Mouse (Mus musculus): ENCODE results near the gene Ncoa7. TPM values are rescaled to one million over a fixed set of nuclear protein-coding genes. Genes with fewer than 3 reads are reported as not detected.
A peak's percentile ranks its signal among the peaks of the same experiment; 100 is the strongest.

Gene Ncoa7
- total and polyA plus RNA-seq, 3 experiments = 1.2 to 4.7 (median 3.4) TPM

DNA sequence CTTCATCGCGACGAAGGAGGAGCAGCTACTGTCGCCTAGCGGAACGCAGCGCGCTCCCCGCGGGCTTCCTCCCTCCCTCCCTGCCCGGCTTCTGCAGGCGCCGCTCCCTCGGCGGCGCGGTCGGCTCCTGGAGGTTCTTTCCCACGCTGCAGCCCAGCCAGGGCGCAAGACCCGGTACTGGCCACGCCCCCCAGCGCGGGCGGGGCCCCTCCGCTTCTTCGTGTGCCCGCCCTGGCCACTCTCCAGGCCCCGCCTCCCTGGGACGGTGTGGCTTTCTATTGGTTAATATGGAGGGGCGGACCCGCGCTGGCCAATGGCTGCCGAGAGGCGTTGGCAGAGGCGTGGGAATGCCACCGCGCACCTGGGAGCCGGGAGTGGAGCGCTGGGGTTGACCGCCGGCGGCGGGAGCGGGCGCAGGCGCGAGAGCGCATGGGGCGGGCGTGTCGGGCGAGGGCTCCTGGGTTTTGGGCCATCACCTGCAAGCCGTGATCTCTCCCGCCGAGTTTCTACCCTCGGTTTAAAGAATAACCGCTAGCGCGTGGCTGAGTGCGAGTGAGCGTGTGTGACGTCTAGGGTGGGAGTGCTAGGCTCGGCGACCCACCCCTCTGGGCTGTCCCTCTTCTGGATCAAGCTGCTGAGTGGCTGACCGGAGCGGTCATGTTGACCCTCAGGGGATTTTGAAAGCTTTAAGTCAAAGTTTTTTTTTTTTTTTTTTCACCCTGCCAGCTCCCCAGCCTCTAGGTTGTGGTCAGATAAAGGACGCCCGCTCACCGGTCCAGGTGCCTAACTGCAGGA, 39.7 kb upstream of the Ncoa7 start, which contains the start of gene Hey2:
Gene Hey2 (minus strand): TSS at position 159 of the 795 bp plus-strand sequence.
- intact Hi-C loops (cut with DNase I) = loop anchor here (5.0 kb wide), 2 partner anchors 41 to 454 kb away; partner anchors contain the start of gene Ncoa7
- DNase-seq = peak; percentile 99
- Histone ChIP-seq H3K4me3 (peak within 1 kb of the TSS; percentile 76), H3K27me3 (ENCODE audit: control insufficient read depth, insufficient read depth, low read length) (peaks cover 3% of the 10 kb centered on the region; the same call in 1 of the 2 replicates), H3K4me1 (ENCODE audit: control insufficient read depth, insufficient read depth, low read length) (peaks cover 1% of the 10 kb centered on the region; the same call in 1 of the 2 replicates), H3K27ac (peak within 1 kb of the TSS; percentile 86), H3K36me3 (ENCODE audit: control insufficient read depth, insufficient read depth, low read length) (no peaks in the 10 kb centered on the region), H3K9ac (ENCODE audit: low read depth, low read length) (peak within 1 kb of the TSS; percentile 70), H3K79me2 (replicated peaks; ENCODE audit: control insufficient read depth, insufficient read depth, low read length) (no peaks in the 10 kb centered on the region)
- WGBS = under 1% methylated on average over 70 of the region's 70 CpGs
- peak; percentile 47 for TF ChIP-seq POLR2A (IDR thresholded peaks at IDR 0.05; ENCODE audit: insufficient read depth, low read depth, low read length)
- TF ChIP-seq CTCF (IDR thresholded peaks at IDR 0.05) = peak; percentile 44
- no peak for TF ChIP-seq EP300 (IDR thresholded peaks at IDR 0.05; ENCODE audit: insufficient read depth, low read depth, low read length)

DNA sequence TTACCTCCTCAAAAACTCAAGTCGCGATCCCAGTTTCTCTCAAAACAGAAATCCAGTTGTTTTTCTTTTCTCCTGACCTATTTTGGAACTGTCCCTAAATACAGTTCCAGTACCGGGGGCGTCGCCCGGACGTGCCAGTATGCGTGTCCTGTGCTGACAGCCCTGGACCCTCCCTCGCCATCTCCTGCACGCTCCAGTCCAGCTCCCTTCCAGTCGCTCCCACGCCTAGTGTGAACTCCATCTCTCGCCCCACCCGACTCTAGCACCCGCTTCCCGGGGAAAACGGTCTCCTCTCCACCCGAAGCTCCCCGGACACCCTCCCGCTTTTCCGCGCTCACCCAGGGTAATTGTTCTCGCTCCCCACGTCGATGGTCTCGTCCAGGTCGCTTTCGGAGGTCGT, 39.1 kb upstream of the Ncoa7 start:
- H3K79me2 ChIP-seq (replicated peaks; ENCODE audit: control insufficient read depth, insufficient read depth, low read length) = no peaks in the 10 kb centered on the region
- under 1% methylated on average over 29 of the region's 29 CpGs for WGBS
- H3K9ac ChIP-seq (ENCODE audit: low read depth, low read length) = peak overlapping the region; percentile 70
- peaks cover 3% of the 10 kb centered on the region; the same call in 1 of the 2 replicates for H3K27me3 ChIP-seq (ENCODE audit: control insufficient read depth, insufficient read depth, low read length)
- TF ChIP-seq POLR2A (IDR thresholded peaks at IDR 0.05; ENCODE audit: insufficient read depth, low read depth, low read length) = no peak
- no peak for TF ChIP-seq CTCF (IDR thresholded peaks at IDR 0.05)
- no peak for TF ChIP-seq EP300 (IDR thresholded peaks at IDR 0.05; ENCODE audit: insufficient read depth, low read depth, low read length)
- intact Hi-C loops (cut with DNase I) = loop anchor here (5.0 kb wide), 2 partner anchors 40 to 455 kb away; partner anchors contain the start of gene Ncoa7
- H3K4me1 ChIP-seq (ENCODE audit: control insufficient read depth, insufficient read depth, low read length) = peaks cover 1% of the 10 kb centered on the region; the same call in 1 of the 2 replicates
- H3K36me3 ChIP-seq (ENCODE audit: control insufficient read depth, insufficient read depth, low read length) = no peaks in the 10 kb centered on the region
- no peak for DNase-seq
- peak overlapping the region; percentile 86 for H3K27ac ChIP-seq
- peak overlapping the region; percentile 76 for H3K4me3 ChIP-seq

DNA sequence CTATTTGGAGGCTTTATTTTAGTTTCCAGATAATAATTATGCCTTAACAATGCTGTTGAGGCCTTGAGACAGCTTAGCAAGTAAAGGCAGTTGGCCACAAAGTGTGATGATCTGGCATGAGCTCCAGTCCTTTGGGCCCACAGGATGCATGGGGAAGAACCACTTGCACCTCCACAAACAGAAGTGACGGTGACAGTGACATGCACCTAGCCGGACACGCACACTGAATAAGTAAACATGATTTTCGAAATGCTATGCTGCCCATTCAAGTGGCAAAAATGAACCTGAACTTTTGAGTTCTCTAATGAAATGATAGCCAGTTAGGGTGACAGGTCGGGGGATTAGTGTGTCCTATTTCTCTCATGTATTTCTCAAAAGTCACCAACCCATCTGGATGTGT, 37.7 kb upstream of the Ncoa7 start:
- Histone ChIP-seq H3K27ac (peak overlapping the region; percentile 86; the same call in 1 of the 2 replicates), H3K79me2 (replicated peaks; ENCODE audit: control insufficient read depth, insufficient read depth, low read length) (no peaks in the 10 kb centered on the region), H3K27me3 (ENCODE audit: control insufficient read depth, insufficient read depth, low read length) (peaks cover 3% of the 10 kb centered on the region; the same call in 1 of the 2 replicates), H3K36me3 (ENCODE audit: control insufficient read depth, insufficient read depth, low read length) (no peaks in the 10 kb centered on the region), H3K9ac (ENCODE audit: low read depth, low read length) (no peak overlapping the region), H3K4me1 (ENCODE audit: control insufficient read depth, insufficient read depth, low read length) (peaks cover 1% of the 10 kb centered on the region; the same call in 1 of the 2 replicates), H3K4me3 (peak overlapping the region; percentile 76; the same call in 1 of the 2 replicates)
- TF ChIP-seq EP300 (IDR thresholded peaks at IDR 0.05; ENCODE audit: insufficient read depth, low read depth, low read length) = no peak
- TF ChIP-seq CTCF (IDR thresholded peaks at IDR 0.05) = no peak
- no peak for TF ChIP-seq POLR2A (IDR thresholded peaks at IDR 0.05; ENCODE audit: insufficient read depth, low read depth, low read length)
- 65% methylated on average over 5 of the region's 5 CpGs for WGBS
- intact Hi-C loops (cut with DNase I) = loop anchor here (5.0 kb wide), 2 partner anchors 39 to 456 kb away; partner anchors contain the start of gene Ncoa7
- DNase-seq = peak in 1 of 2 experiments; percentile 18

DNA sequence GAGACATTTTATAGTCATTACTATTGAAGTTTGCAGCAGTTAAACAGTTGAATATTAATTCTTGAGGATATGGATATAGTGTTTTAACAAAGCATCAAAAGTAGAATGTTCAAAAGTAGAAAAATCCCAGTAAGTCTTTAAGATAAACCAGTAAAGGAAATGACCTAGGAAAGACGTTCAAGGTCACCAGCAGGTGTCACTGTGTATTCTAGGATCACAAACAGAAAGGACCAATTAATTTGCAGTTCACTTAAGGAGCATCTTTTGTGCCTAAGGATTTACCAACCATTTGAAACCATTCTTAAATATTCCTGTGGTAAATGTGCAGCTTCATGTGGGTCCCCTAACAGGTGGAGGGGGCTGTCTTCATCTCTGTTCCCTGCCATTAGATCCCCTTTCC, 35.1 kb upstream of the Ncoa7 start:
- TF ChIP-seq EP300 (IDR thresholded peaks at IDR 0.05; ENCODE audit: insufficient read depth, low read depth, low read length) (no peak), POLR2A (IDR thresholded peaks at IDR 0.05; ENCODE audit: insufficient read depth, low read depth, low read length) (no peak), CTCF (IDR thresholded peaks at IDR 0.05) (peak; percentile 74)
- Histone ChIP-seq H3K36me3 (ENCODE audit: control insufficient read depth, insufficient read depth, low read length) (no peaks in the 10 kb centered on the region), H3K4me1 (ENCODE audit: control insufficient read depth, insufficient read depth, low read length) (peaks cover 1% of the 10 kb centered on the region; the same call in 1 of the 2 replicates), H3K9ac (ENCODE audit: low read depth, low read length) (no peak overlapping the region), H3K79me2 (replicated peaks; ENCODE audit: control insufficient read depth, insufficient read depth, low read length) (no peaks in the 10 kb centered on the region), H3K27ac (no peak overlapping the region), H3K4me3 (no peak overlapping the region), H3K27me3 (ENCODE audit: control insufficient read depth, insufficient read depth, low read length) (no peaks in the 10 kb centered on the region)
- intact Hi-C loops (cut with DNase I) = no loop called here
- DNase-seq = no peak
- 8% methylated on average over 1 of the region's 1 CpGs for WGBS

DNA sequence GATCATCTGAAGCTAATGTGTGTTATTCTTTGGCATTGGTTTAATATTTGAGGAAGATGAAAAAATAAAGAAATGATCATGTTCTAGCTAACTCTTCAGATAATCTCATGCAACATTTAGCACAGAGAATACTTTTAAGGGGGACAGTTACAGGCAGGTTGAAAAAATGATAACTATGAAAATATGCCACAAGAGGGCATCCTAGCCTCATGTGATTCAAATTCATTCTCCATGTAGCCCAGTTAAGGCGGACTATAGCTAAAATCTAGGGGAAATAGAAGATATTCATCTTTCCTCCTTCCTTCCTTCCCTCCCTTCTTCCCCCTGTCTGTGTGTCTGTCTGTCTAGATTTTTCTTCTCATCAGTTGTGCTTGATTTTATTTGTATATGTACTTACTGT, 21.9 kb upstream of the Ncoa7 start:
- Histone ChIP-seq H3K4me3 (no peak overlapping the region), H3K27ac (no peak overlapping the region), H3K79me2 (replicated peaks; ENCODE audit: control insufficient read depth, insufficient read depth, low read length) (no peaks in the 10 kb centered on the region), H3K9ac (ENCODE audit: low read depth, low read length) (no peak overlapping the region), H3K36me3 (ENCODE audit: control insufficient read depth, insufficient read depth, low read length) (no peaks in the 10 kb centered on the region), H3K4me1 (ENCODE audit: control insufficient read depth, insufficient read depth, low read length) (no peaks in the 10 kb centered on the region), H3K27me3 (ENCODE audit: control insufficient read depth, insufficient read depth, low read length) (no peaks in the 10 kb centered on the region)
- TF ChIP-seq EP300 (IDR thresholded peaks at IDR 0.05; ENCODE audit: insufficient read depth, low read depth, low read length) (no peak), CTCF (IDR thresholded peaks at IDR 0.05) (peak; percentile 81)
- no peak for DNase-seq
- 6% methylated on average over 1 of the region's 1 CpGs for WGBS
- intact Hi-C loops (cut with DNase I) = loop anchor here (1.0 kb wide), 1 partner anchor 474 kb away; no protein-coding TSS in a partner anchor

- Histone ChIP-seq H3K4me1 (ENCODE audit: control insufficient read depth, insufficient read depth, low read length) (peaks cover 2% of the 10 kb centered on the region), H3K36me3 (ENCODE audit: control insufficient read depth, insufficient read depth, low read length) (no peaks in the 10 kb centered on the region), H3K9ac (ENCODE audit: low read depth, low read length) (peak overlapping the region; percentile 85), H3K27me3 (ENCODE audit: control insufficient read depth, insufficient read depth, low read length) (no peaks in the 10 kb centered on the region), H3K27ac (peak overlapping the region; percentile 30), H3K79me2 (replicated peaks; ENCODE audit: control insufficient read depth, insufficient read depth, low read length) (no peaks in the 10 kb centered on the region), H3K4me3 (peak overlapping the region; percentile 56)
- TF ChIP-seq POLR2A (IDR thresholded peaks at IDR 0.05; ENCODE audit: insufficient read depth, low read depth, low read length) = peak; percentile 54; the same call in 1 of the 2 replicates
- TF ChIP-seq EP300 (IDR thresholded peaks at IDR 0.05; ENCODE audit: insufficient read depth, low read depth, low read length) = peak; percentile 75; the same call in 1 of the 2 replicates
- TF ChIP-seq CTCF (IDR thresholded peaks at IDR 0.05) = peak; percentile 91
- peak; percentile 72 to 83 for DNase-seq
- intact Hi-C loops (cut with DNase I) = loop anchor here (5.0 kb wide), 2 partner anchors 94 to 209 kb away; partner anchors contain the start of gene Trmt11
- WGBS = 2% methylated on average over 11 of the region's 11 CpGs
Measured at GRCm38 (mm10) chr10:30810967-30811293, 7.8 kb upstream of the Ncoa7 start.

Measured in heart, adult 2 months (tissue).